8 mouse cellular contexts compared by ENCODE assay signal in genomic region chr9:114752863-114753484, GRCm38 (mm10). TPM values are rescaled to one million over a fixed set of nuclear protein-coding genes. Genes with fewer than 3 reads are reported as not detected.
A peak's percentile ranks its signal among the peaks of the same experiment; 100 is the strongest.
DNase-seq lines count a peak whose midpoint lies in the region; ATAC-seq lines count a peak whose summit lies in the region.

No protein-coding gene starts in this region.

- H3K9me3 ChIP-seq in hindbrain, embryonic 13.5 days: no peaks in the 10 kb centered on the region

- peak overlapping the region; percentile 39 for H3K4me3 ChIP-seq in hindbrain, embryonic 13.5 days

- DNase-seq in R1 (ENCODE audit: low read depth, low spot score): peak; percentile 89
- DNase-seq in cerebellum, postnatal 14 days: peak; percentile 95
- peak; percentile 85 to 87 for DNase-seq in frontal cortex, postnatal 14 days (ENCODE audit: low spot score in 2 of 2)
- peak; percentile 81 to 92 for DNase-seq in layer of hippocampus, postnatal 25 days (ENCODE audit: extremely low spot score in 1 of 2, low spot score in 1 of 2)
- peak; percentile 96 for DNase-seq in lung, postnatal 14 days
- peak; percentile 91 for DNase-seq in ovary, postnatal 36 days (ENCODE audit: low spot score)
- DNase-seq in thymus, postnatal 14 days: peak; percentile 98

- 4% methylated on average over 36 of the region's 36 CpGs for WGBS in hindbrain, embryonic 13.5 days

- H3K36me3 ChIP-seq in hindbrain, embryonic 13.5 days: peaks cover 17% of the 10 kb centered on the region

- ATAC-seq in hindbrain, embryonic 13.5 days (ENCODE audit: low FRiP score): peak; percentile 83

- peak overlapping the region; percentile 58 for H3K4me2 ChIP-seq in hindbrain, embryonic 13.5 days

- no peaks in the 10 kb centered on the region for H3K27me3 ChIP-seq in hindbrain, embryonic 13.5 days

- peak overlapping the region; percentile 67 for H3K9ac ChIP-seq in hindbrain, embryonic 13.5 days

- peak overlapping the region; percentile 55 for H3K27ac ChIP-seq in hindbrain, embryonic 13.5 days

- peaks cover 12% of the 10 kb centered on the region for H3K4me1 ChIP-seq in hindbrain, embryonic 13.5 days (replicated peaks)

RNA-seq across cellular contexts. Expression of gene Cmtm6, which starts 22.1 kb away (rescaled TPM):
- polyA plus RNA-seq in hindbrain, embryonic 13.5 days (2015; fragmentation: Nextera tagmentation; extraction: Ambion mirVana): 20.5 and 21.8 TPM in 2 replicates
- total RNA-seq in layer of hippocampus, postnatal 25 days (2021): 10 to 100 TPM; 21.4 to 21.8 TPM

RNA-seq across cellular contexts. Expression of gene Cmtm7, which starts 28.7 kb away (rescaled TPM):
- 18.3 and 19.1 TPM in 2 replicates for polyA plus RNA-seq in hindbrain, embryonic 13.5 days (2015; fragmentation: Nextera tagmentation; extraction: Ambion mirVana)
- total RNA-seq in layer of hippocampus, postnatal 25 days (2021): 1 to 10 TPM; 4.9 to 5.1 TPM

Comparison
In these comparisons a context has a peak if more than half of its experiments do, and no peak if none do; other contexts are left out.
1. Peak in every context shown above with its lines: DNase-seq, ATAC-seq, H3K4me3 ChIP-seq and H3K27ac ChIP-seq.